Mouse (Mus musculus) spleen, embryonic (tissue): ENCODE data around the gene 3110082I17Rik.

Experiments used
- CTCF ChIA-PET: fragments of 350-600 bp; sonication (Branson Sonifier 250); formaldehyde crosslinking; loops from one replicate; lab custom pipeline; 2022; lab: Charles Lee

3110082I17Rik gene

GRCm38 (mm10) chr5:139455166-139455565, 5.2 kb downstream of the 3110082I17Rik start:
- CTCF ChIA-PET: no interaction called here

- CTCF ChIA-PET: no interaction called here
Observed at GRCm38 (mm10) chr5:139453031-139453430, 7.3 kb downstream of the 3110082I17Rik start.

- CTCF ChIA-PET: interaction anchor here (0.6 kb wide), 1 partner anchor 38 kb away, joined by 3 read pairs; no protein-coding TSS in a partner anchor
Observed at GRCm38 (mm10) chr5:139449926-139450325, 10.4 kb downstream of the 3110082I17Rik start.

GRCm38 (mm10) chr5:139449161-139449791, 11.1 kb downstream of the 3110082I17Rik start:
- CTCF ChIA-PET: interaction anchor here (0.6 kb wide), 1 partner anchor 37 kb away, joined by 3 read pairs; no protein-coding TSS in a partner anchor

- CTCF ChIA-PET: no interaction called here
Observed at GRCm38 (mm10) chr5:139448025-139448424, 12.3 kb downstream of the 3110082I17Rik start.

- CTCF ChIA-PET: no interaction called here
Observed at GRCm38 (mm10) chr5:139445258-139445657, 15.1 kb downstream of the 3110082I17Rik start.

GRCm38 (mm10) chr5:139442962-139443361, 17.4 kb downstream of the 3110082I17Rik start:
- CTCF ChIA-PET: no interaction called here

- CTCF ChIA-PET: no interaction called here
Observed at GRCm38 (mm10) chr5:139442428-139442827, 17.9 kb downstream of the 3110082I17Rik start.

DNA sequence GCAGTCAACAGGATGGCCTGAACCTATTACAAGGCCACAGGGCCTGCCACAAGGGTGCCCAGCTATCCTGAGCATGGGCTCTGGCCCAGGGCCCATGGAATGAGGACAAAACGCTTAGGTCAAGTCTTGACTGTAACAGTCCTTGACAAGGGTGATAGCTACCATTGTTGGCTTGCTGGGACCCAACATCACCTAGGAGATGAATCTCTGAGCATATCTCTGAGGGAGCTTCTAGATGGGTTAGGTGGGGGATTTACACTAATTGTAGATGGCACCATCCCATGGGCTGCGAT, 18.7 kb downstream of the 3110082I17Rik start:
- CTCF ChIA-PET: no interaction called here

- CTCF ChIA-PET: interaction anchor here (0.6 kb wide), 1 partner anchor 97 kb away, joined by 4 read pairs; no protein-coding TSS in a partner anchor
Observed at GRCm38 (mm10) chr5:139440926-139441725, 19.2 kb downstream of the 3110082I17Rik start.

GRCm38 (mm10) chr5:139440451-139440850, 19.9 kb downstream of the 3110082I17Rik start:
- CTCF ChIA-PET: no interaction called here

DNA sequence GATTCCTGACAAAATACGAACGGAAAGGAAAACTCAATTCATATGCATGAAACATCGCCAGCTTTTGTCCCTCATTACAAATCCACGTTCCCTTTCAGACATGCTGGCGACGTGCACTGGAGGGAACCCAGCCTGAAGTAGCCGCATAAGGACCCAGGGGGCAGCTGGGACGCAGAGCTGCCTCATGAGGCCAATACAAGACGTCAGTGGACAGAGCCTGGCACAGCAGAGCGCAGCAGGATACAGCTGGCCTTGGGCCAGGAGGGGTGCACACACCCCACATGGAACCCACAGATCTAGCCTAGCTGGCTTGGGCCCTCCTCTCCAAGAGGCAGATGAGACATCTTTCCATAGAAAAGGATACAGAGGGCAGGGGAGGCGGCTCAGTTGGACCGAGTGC, 21.9 kb downstream of the 3110082I17Rik start:
- CTCF ChIA-PET: no interaction called here

DNA sequence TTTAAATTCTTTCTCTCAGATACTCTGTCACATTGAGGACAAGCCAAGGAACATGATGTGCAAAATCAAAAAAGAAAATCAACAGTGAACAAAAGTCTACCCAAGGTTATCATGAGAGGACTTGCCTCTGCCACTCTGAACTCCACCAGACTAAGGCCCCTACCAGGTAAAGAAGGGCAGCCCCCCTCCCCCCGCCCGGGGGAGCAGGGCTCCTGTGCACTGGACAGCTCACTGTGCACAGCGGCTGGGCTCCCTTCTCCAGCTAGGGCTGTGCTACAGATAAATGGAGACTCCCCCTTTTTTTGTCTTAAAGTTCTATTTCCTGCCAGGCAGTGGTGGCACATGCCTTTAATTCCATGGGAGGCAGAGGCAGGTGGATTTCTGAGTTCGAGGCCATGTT, 22.6 kb downstream of the 3110082I17Rik start:
- CTCF ChIA-PET: interaction anchor here (0.6 to 0.7 kb wide), 3 partner anchors 64 to 1576 kb away, joined by 3 to 11 read pairs (median 3); no protein-coding TSS in a partner anchor

GRCm38 (mm10) chr5:139434940-139435339, 25.4 kb downstream of the 3110082I17Rik start:
- CTCF ChIA-PET: interaction anchor here (0.7 kb wide), 1 partner anchor 16 kb away, joined by 5 read pairs; no protein-coding TSS in a partner anchor

DNA sequence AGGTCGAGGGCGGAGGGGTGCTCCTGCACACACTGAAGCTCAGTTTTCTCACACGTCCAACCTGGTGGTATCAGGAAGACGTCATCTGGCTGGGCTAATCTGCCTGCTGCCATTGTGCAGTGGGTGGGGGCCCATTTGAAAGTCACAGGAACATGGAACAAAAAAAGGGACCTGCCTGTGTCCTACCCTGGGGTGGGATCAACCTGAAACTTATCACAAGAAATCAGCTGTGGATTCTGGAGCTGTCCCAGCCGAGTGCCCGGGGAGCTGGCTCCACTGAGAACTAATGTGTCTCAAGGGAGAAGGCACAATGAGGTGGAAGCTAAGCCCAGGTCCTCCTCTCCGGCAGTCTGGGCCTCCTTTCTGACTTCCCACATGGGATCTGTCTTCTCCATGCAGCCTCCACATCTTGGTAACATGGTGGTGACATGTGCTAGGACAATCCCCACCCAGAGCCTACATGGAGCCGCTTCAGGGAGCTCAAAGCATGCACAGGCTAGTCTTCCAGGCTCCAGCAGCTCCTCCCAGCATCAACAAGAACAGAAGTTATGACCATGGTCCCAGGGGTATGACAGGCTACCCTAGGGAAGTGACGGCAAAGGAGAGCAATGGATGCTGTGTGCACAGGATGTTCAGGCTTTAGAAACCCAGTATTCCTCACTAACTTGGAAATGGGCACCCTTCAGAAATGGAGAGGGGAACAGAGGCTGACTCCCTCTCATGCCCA, 26.3 kb downstream of the 3110082I17Rik start:
- CTCF ChIA-PET: no interaction called here

GRCm38 (mm10) chr5:139432747-139433508, 27.4 kb downstream of the 3110082I17Rik start:
- CTCF ChIA-PET: no interaction called here

- CTCF ChIA-PET: no interaction called here
Observed at GRCm38 (mm10) chr5:139432333-139432732, 28.0 kb downstream of the 3110082I17Rik start.

DNA sequence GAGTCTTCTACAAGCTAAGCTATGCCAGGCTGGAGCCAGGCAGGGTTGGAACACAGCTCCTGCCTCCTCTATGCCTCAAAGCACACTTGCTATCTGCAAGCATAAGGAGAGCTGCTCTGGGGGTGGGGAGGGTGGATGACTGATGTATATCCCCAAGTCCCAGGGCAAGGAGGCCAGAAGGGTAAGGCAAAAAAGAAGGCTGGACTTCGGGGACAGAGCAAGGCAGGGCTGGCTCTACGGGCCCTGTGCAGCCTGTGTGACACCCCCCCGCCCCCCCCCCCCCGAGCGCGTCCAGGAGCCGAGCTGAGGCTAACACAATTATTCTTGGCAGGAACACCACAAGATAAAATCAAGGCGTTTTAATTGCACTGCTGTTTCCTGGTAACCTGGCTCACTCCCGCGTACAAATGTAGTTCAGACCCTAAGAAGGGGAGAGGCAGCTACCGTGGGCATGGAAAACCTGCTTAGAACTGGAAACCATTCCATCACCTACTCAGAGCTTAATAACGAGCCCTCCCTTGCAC, 30.4 kb downstream of the 3110082I17Rik start:
- CTCF ChIA-PET: no interaction called here

- CTCF ChIA-PET: no interaction called here
Observed at GRCm38 (mm10) chr5:139427989-139428388, 32.3 kb downstream of the 3110082I17Rik start.

DNA sequence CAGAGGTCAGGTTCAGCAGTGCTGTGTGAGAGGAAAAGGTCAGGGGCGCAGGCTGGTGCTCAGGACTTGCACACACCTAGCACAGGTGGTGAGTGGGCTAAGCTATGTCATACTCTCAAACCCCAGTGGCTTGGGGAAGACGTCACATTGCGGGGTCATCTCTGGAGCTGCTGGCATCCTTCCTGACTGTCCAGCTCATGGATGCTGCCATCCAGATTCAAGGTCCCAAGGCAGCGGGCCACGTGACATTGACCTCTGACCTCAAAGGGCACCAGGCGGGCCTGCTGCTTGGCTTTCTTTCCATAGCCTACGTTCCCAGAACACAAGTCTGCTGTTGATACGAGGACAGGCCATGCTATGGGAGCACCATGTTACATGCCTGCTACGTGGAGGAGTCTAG, 33.3 kb downstream of the 3110082I17Rik start:
- CTCF ChIA-PET: no interaction called here

- CTCF ChIA-PET: no interaction called here
Observed at GRCm38 (mm10) chr5:139425198-139425597, 35.1 kb downstream of the 3110082I17Rik start.
